Mouse (Mus musculus): ENCODE results near the gene Itk.

The Itk gene

GRCm38 (mm10) chr11:46360991-46361665 is 28.2 kb downstream of the Itk start:
- no peak for DNase-seq (ENCODE audit: low read depth in 1 of 2, low spot score in 2 of 2)

DNA sequence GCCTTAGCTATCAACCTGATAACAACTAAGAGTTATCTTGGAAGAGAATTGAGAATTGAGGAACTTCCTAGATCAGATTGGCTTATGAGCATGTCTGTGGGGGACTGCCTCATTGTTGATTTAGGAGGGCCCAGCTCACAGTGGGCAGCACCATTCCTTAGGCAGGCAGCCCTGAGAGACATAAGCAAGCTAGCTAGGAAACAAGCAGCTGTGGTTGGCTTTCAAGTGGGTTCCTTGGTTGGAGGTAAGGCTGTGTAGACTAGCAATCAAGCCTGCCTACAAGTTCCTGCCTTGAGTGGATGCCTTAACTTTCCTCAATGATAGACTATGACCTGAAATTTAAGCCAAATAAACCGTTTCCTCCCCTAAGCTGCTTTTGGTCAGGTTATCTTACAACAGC is 30.9 kb downstream of the Itk start:
- no peak for DNase-seq (ENCODE audit: low read depth in 1 of 2, low spot score in 2 of 2)

DNA sequence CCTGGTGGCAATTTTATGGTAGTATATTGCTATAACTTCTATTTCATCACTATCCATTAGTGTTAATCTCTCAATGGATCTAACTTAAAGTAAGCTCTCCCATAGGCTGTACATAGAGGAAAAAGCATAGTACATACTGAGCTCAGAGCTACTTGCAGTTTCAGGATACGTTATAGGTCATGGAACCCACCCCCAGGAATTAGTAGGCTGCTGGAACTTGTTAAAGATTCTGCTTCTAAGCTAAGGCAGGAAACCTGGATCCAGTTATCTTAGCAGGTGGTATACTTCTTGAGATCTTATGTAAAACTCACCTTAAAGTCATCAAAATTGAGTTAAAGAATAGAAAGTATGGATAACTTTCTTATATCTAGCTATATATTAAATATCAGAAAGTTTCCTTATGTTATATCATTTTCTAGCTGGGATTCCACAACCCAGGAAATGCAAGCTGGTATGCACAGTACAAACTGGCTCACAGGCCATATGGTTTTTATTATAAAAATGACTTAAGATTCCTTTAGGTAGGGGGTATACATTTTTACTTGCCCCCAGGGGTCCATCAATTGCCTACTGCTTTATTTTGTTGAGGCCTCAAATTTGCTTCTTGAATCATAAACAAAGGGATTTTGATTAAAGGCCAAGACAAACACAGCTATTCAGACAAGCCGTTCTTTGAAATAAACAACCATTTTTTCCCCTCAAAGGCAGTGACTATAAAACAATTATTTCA is 39.5 kb downstream of the Itk start:
- no peak for DNase-seq (ENCODE audit: low read depth in 1 of 2, low spot score in 2 of 2)

DNA sequence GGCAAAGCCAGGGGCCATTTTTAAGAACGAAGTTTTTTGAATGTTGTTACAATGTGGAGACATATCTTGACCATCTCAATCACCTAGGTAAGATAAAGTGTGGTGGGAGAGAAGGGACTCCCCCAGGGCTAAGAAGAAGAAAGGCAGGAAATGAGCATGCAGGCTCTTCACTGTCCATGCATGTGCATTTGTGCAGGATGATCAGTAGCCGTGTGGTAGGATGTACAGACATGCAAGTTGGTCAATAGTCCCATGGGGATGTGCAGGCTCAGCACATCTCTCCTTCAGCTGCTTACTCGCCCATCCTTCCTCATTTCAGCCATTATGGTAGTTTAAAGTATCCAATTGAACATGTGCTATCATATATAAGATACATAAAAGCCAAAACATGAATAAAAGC is 40.9 kb downstream of the Itk start:
- DNase-seq (ENCODE audit: low read depth in 1 of 2, low spot score in 2 of 2) = no peak

- DNase-seq (ENCODE audit: low read depth in 1 of 2, low spot score in 2 of 2) = no peak
Measured at GRCm38 (mm10) chr11:46347756-46348155, 41.6 kb downstream of the Itk start.

GRCm38 (mm10) chr11:46343886-46344546 is 45.3 kb downstream of the Itk start:
- DNase-seq (ENCODE audit: low read depth in 1 of 2, low spot score in 2 of 2) = no peak

DNA sequence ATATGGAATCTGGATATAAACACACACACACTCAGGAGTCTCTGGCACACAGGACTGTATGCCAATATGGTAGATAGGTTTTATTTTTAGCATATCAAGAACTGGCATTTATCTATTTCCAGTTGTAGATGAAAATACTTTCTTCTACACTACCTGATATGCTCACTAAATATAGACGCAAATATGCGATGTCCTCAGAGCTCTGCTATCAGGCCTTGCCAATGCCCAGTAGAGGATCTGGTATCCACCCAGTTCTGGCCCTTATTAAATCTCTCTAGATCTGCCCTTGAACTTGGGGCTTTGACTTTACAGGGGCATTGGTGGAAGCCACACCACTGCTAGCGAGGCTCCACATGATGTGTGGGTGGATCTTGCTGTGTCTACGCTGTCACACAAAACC is 47.4 kb downstream of the Itk start:
- no peak for DNase-seq (ENCODE audit: low read depth in 1 of 2, low spot score in 2 of 2)

GRCm38 (mm10) chr11:46336020-46336419 is 53.3 kb downstream of the Itk start:
- no peak for DNase-seq (ENCODE audit: low read depth in 1 of 2, low spot score in 2 of 2)

GRCm38 (mm10) chr11:46332217-46332616 is 57.1 kb downstream of the Itk start:
- DNase-seq (ENCODE audit: low read depth in 1 of 2, low spot score in 2 of 2) = no peak

- DNase-seq (ENCODE audit: low read depth in 1 of 2, low spot score in 2 of 2) = no peak
Measured at GRCm38 (mm10) chr11:46326271-46327015, 62.9 kb downstream of the Itk start.

- DNase-seq (ENCODE audit: low read depth in 1 of 2, low spot score in 2 of 2) = no peak
Measured at GRCm38 (mm10) chr11:46321559-46321958, 67.8 kb downstream of the Itk start.

DNA sequence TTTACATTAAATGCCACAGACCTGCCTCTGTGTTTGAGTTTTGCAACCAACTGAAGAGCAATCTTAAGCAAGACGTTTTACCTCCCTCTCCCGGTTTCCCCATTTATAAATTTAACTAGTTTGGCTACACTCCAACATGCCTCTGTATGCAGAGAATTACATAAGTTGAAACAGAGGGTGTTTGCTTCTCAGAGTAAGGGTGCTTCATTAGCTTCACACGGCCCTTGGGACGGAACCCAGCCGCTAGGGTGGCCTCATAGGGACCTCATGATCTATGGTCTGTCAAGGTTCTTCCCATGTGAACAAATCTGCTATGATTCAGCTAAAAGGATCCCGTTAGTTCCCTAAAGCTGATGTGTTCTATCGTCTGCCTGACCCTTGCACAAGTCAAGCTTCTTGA is 74.8 kb downstream of the Itk start:
- DNase-seq (ENCODE audit: low read depth in 1 of 2, low spot score in 2 of 2) = peak; percentile 64 to 71

- peak in 1 of 2 experiments; percentile 51 for DNase-seq (ENCODE audit: low read depth in 1 of 2, low spot score in 2 of 2)
Measured at GRCm38 (mm10) chr11:46313851-46314250, 75.5 kb downstream of the Itk start.

DNA sequence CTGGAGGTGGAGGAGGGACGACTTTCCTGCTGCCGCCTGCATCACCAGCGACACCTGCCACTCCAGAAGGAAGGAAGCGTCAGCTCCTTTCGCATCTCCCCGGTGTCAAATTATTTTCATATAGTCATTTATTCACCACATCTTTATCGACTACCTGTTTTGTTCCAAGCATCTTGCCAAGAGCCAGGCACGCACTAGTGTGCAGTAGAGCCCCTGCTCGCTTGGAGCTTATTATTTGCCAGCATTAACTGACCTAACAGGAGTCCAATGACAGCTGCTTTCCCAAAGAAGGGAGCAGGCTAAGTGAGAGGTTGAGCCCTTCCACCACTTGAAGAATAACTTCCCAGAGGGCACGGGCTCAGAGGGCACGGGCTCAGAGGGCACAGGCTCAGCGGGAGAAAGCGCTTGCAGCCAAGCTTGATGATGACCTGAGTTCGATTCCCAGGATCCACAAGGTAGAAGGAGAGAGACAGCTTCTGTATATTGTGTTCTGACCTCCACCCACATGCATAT is 76.7 kb downstream of the Itk start, which contains the start of gene Cyfip2:
TSS of gene Cyfip2 (minus strand) at position 337 of the 513 bp plus-strand sequence.
- no peak for DNase-seq (ENCODE audit: low read depth in 1 of 2, low spot score in 2 of 2)

- peak in 1 of 2 experiments; percentile 51 for DNase-seq (ENCODE audit: low read depth in 1 of 2, low spot score in 2 of 2)
Measured at GRCm38 (mm10) chr11:46311703-46312522, 77.4 kb downstream of the Itk start.

GRCm38 (mm10) chr11:46311181-46311702 is 78.1 kb downstream of the Itk start:
- DNase-seq (ENCODE audit: low read depth in 1 of 2, low spot score in 2 of 2) = peak in 1 of 2 experiments; percentile 30

DNA sequence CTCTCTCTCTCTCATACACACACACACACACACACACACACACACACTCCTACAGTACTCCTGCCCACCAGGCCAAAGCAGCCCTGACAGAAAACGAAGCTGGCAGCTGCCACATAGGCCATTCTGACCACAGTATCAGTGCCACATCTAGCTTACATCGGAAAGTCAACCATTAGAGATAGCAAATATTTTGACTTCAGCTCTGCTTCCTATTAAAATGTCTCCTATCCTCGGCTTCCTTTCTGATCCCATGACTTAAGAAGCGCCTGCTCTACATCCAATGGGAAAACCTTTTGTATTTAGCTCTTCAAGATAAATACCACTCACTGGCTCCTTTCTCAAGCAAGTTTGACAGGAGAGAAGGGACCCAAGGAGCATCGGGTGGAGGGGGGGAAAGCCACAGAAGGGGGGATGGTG is 78.7 kb downstream of the Itk start:
- no peak for DNase-seq (ENCODE audit: low read depth in 1 of 2, low spot score in 2 of 2)

- peak in 1 of 2 experiments; percentile 40 for DNase-seq (ENCODE audit: low read depth in 1 of 2, low spot score in 2 of 2)
Measured at GRCm38 (mm10) chr11:46309808-46310555, 79.3 kb downstream of the Itk start.

- DNase-seq (ENCODE audit: low read depth in 1 of 2, low spot score in 2 of 2) = no peak
Measured at GRCm38 (mm10) chr11:46309111-46309741, 80.1 kb downstream of the Itk start.
